Comparison of ENCODE assay signal across 13 mouse cellular contexts in genomic region chr11:53157621-53158259, GRCm38 (mm10).
DNase-seq lines count a peak whose midpoint lies in the region; ATAC-seq and TF ChIP-seq lines count a peak whose summit lies in the region.
"Had no signal": no experiment of that assay in that cellular context is flagged by ENCODE, and none has a peak within 500 bp of the region (broad histone marks: within the 10 kb centered on the region; RNA-seq: fewer than 3 reads in every experiment).

No protein-coding gene starts in this region.

- H3K27me3 ChIP-seq in kidney, postnatal 0 days (ENCODE audit: insufficient read depth, low read length), result no peaks in the 10 kb centered on the region
- H3K27me3 ChIP-seq in kidney, embryonic 14.5 days (ENCODE audit: control insufficient read depth, insufficient read depth, low read length), result no peaks in the 10 kb centered on the region
- H3K27me3 ChIP-seq in splenic B cell, adult 2 months (ENCODE audit: control insufficient read depth, insufficient read depth, low read length, poor library complexity, severe bottlenecking), result no peaks in the 10 kb centered on the region
- H3K27me3 ChIP-seq: forebrain, embryonic 13.5 days; limb, embryonic 13.5 days; lung, embryonic 15.5 days had no signal

- H3K4me1 ChIP-seq in kidney, postnatal 0 days (replicated peaks; ENCODE audit: insufficient read depth, low read length), result no peaks in the 10 kb centered on the region; the same call in 1 of the 2 replicates
- peaks cover 7% of the 10 kb centered on the region; the same call in 1 of the 2 replicates for H3K4me1 ChIP-seq in kidney, embryonic 14.5 days (ENCODE audit: control insufficient read depth, insufficient read depth, low read length)
- H3K4me1 ChIP-seq: forebrain, embryonic 13.5 days; limb, embryonic 13.5 days; lung, embryonic 15.5 days had no signal

- no peak for DNase-seq in kidney, postnatal 0 days (ENCODE audit: low spot score)
- peak; percentile 13 to 14 for DNase-seq in B cell, adult 2 months
- peak; percentile 62 for DNase-seq in Muller cell, postnatal 12 days (ENCODE audit: inconsistent ontology term)
- DNase-seq in splenic B cell, adult 2 months (ENCODE audit: low read depth, low spot score), result peak; percentile 18
- DNase-seq in frontal cortex, adult 2 months (ENCODE audit: extremely low spot score in 1 of 2, low spot score in 1 of 2), result no peak
- no peak for DNase-seq in right cerebral cortex, postnatal 14 days
- DNase-seq in ovary, postnatal 10 days (ENCODE audit: low spot score), result no peak

- no peak overlapping the region for H3K4me2 ChIP-seq in kidney, postnatal 0 days (ENCODE audit: low read length)
- H3K4me2 ChIP-seq in kidney, embryonic 14.5 days (replicated peaks; ENCODE audit: low read depth, low read length), result no peak overlapping the region
- H3K4me2 ChIP-seq: forebrain, embryonic 13.5 days; limb, embryonic 13.5 days; lung, embryonic 15.5 days had no signal

- TF ChIP-seq CTCF in kidney, postnatal 0 days (IDR thresholded peaks at IDR 0.05; ENCODE audit: low read depth), result peak; percentile 6; the same call in 1 of the 2 replicates

- WGBS in kidney, postnatal 0 days, result 71% methylated on average over 6 of the region's 6 CpGs
- whole genome bisulfite sequencing in kidney, embryonic 14.5 days, result 80% methylated on average over 6 of the region's 6 CpGs

- H3K9me3 ChIP-seq in kidney, postnatal 0 days (replicated peaks; ENCODE audit: low read length), result no peaks in the 10 kb centered on the region
- no peaks in the 10 kb centered on the region for H3K9me3 ChIP-seq in kidney, embryonic 14.5 days (ENCODE audit: control insufficient read depth, low read length)
- H3K9me3 ChIP-seq: forebrain, embryonic 13.5 days; limb, embryonic 13.5 days; lung, embryonic 15.5 days; midbrain, embryonic 10.5 days had no signal

- no peaks in the 10 kb centered on the region for H3K36me3 ChIP-seq in kidney, postnatal 0 days (ENCODE audit: insufficient read depth, low read length)
- no peaks in the 10 kb centered on the region for H3K36me3 ChIP-seq in kidney, embryonic 14.5 days (ENCODE audit: control insufficient read depth, insufficient read depth, low read length)
- H3K36me3 ChIP-seq in splenic B cell, adult 2 months (ENCODE audit: control insufficient read depth, insufficient read depth, low read length, poor library complexity, severe bottlenecking), result no peaks in the 10 kb centered on the region
- H3K36me3 ChIP-seq: limb, embryonic 13.5 days; lung, embryonic 15.5 days; midbrain, embryonic 10.5 days had no signal

- no peak for ATAC-seq in kidney, postnatal 0 days (replicated peaks; ENCODE audit: low FRiP score, low read depth)
- ATAC-seq in kidney, embryonic 14.5 days (ENCODE audit: low FRiP score, low TSS enrichment), result no peak
- ATAC-seq: forebrain, embryonic 13.5 days; hindbrain, postnatal 0 days had no signal

- no peak overlapping the region for H3K9ac ChIP-seq in kidney, postnatal 0 days (ENCODE audit: low read depth, low read length)
- no peak overlapping the region for H3K9ac ChIP-seq in kidney, embryonic 14.5 days (ENCODE audit: low read depth, low read length)
- H3K9ac ChIP-seq: forebrain, embryonic 13.5 days; limb, embryonic 13.5 days; lung, embryonic 15.5 days had no signal

- H3K4me3 ChIP-seq in kidney, postnatal 0 days (replicated peaks; ENCODE audit: low read depth, low read length), result no peak overlapping the region
- H3K4me3 ChIP-seq in kidney, embryonic 14.5 days (ENCODE audit: low read length), result no peak overlapping the region
- H3K4me3 ChIP-seq: forebrain, embryonic 13.5 days; limb, embryonic 13.5 days; lung, embryonic 15.5 days; midbrain, embryonic 10.5 days had no signal

- H3K27ac ChIP-seq in kidney, postnatal 0 days, result no peak overlapping the region
- H3K27ac ChIP-seq in kidney, embryonic 14.5 days (ENCODE audit: low read depth, low read length), result no peak overlapping the region
- H3K27ac ChIP-seq: forebrain, embryonic 13.5 days; hindbrain, postnatal 0 days; limb, embryonic 13.5 days; lung, embryonic 15.5 days; midbrain, embryonic 10.5 days had no signal

Comparison
In these comparisons a context has a peak if more than half of its experiments do, and no peak if none do; other contexts are left out.
1. DNase-seq: peak in B cell, adult 2 months (2 of 2), Muller cell, postnatal 12 days (single experiment) and splenic B cell, adult 2 months (single experiment); none in kidney, postnatal 0 days (single experiment), frontal cortex, adult 2 months (0 of 2), right cerebral cortex, postnatal 14 days (single experiment) and ovary, postnatal 10 days (single experiment).